Mouse (Mus musculus) megakaryocyte-erythroid progenitor cell, adult 5-6 weeks (primary cell): ENCODE results near the gene Paxx. TPM values are rescaled to one million over a fixed set of nuclear protein-coding genes. Genes with fewer than 3 reads are reported as not detected.

ENCODE experiments used
- ATAC-seq: replicated peaks from 2 replicates; pipeline ENCODE4 v1.8.0; 2016; ENCODE audit warnings: mild to moderate bottlenecking, inconsistent platforms; ENCODE audit not compliant: severe bottlenecking, poor library complexity, low FRiP score, low TSS enrichment
- total RNA-seq, 2 experiments: library from RNA; stranded (forward) in 1 of 2; stranded (reverse) in 1 of 2; fragments of 200-1000, 215-1000 nt in 1 of 2; fragments of >200 nt in 1 of 2; fragmentation: Nextera tagmentation in 1 of 2; gene quantifications; 2 replicates each; pipeline ENCODE4 v1.2.3; 2014 to 2017

Gene Paxx
- total RNA-seq, 2 experiments from 2014 or later: 25.9 to 34.5 TPM

- no peak for ATAC-seq
Observed at GRCm38 (mm10) chr2:25484901-25485647, 24.2 kb upstream of the Paxx start.

- ATAC-seq: peak; percentile 72
Observed at GRCm38 (mm10) chr2:25482969-25483368, 22.1 kb upstream of the Paxx start.

DNA sequence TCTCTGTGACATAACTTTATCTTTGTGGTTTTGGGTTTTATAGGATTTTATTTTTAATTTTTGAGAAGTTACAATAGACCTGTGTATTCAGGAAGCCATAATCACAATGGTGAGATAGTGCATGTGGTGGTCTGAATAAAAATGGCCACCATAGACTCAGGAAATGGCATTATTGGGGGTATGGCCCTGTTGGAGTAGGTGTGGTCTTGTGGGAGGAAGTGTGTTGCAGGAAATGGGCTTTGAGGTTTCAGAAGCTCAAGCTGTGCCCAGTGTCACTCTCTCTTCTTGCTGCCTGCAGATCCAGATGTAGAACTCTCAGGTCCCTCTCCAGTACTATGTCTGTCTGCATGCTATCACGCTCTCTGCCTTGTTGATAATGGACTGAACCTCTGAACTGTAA is 19.6 kb upstream of the Paxx start:
- no peak for ATAC-seq

GRCm38 (mm10) chr2:25479551-25480311 is 18.8 kb upstream of the Paxx start:
- no peak for ATAC-seq

- ATAC-seq: no peak
Observed at GRCm38 (mm10) chr2:25477967-25478675, 17.2 kb upstream of the Paxx start.

GRCm38 (mm10) chr2:25477541-25477940 is 16.6 kb upstream of the Paxx start:
- no peak for ATAC-seq

DNA sequence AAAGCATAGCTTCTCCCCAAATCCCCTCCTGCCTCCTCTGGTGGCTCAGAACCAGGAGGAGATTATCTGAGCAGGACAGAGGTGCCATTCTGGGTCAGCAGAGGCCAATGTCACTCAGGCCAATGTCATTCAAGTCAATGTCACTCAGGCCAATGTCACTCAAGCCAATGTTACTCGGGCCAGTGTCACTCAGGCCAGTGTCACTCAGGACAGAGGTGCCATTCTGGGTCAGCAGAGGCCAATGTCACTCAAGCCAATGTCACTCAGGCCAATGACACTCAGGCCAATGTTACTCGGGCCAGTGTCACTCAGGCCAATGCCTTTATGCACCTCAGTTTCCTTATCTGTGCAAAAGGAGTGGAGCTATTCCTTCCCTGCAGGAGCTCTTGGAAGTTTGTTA is 11.7 kb upstream of the Paxx start:
- ATAC-seq: no peak

DNA sequence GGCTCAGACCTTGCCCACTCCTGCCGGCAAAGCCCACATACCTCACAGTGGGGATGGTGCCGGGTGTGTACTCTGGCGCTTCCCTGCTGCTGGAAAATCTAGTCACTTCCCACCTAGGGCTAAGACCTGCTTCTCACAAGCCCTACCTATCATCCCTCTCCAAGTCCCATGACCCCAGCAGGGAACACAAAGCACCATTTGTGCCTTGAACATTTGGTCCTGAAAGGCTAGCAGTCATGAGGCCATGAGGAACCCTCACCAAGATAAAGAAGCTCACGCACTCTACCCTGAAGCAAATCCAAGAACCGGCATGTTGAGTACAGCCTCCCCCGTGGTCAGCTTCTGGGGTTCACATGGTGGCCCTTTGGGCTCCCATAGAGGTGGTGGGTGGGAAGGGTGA is 9.1 kb upstream of the Paxx start, which contains the start of gene Ptgds:
Ptgds (minus strand) TSS at position 78 of the 400 bp plus-strand sequence.
- no peak for ATAC-seq

DNA sequence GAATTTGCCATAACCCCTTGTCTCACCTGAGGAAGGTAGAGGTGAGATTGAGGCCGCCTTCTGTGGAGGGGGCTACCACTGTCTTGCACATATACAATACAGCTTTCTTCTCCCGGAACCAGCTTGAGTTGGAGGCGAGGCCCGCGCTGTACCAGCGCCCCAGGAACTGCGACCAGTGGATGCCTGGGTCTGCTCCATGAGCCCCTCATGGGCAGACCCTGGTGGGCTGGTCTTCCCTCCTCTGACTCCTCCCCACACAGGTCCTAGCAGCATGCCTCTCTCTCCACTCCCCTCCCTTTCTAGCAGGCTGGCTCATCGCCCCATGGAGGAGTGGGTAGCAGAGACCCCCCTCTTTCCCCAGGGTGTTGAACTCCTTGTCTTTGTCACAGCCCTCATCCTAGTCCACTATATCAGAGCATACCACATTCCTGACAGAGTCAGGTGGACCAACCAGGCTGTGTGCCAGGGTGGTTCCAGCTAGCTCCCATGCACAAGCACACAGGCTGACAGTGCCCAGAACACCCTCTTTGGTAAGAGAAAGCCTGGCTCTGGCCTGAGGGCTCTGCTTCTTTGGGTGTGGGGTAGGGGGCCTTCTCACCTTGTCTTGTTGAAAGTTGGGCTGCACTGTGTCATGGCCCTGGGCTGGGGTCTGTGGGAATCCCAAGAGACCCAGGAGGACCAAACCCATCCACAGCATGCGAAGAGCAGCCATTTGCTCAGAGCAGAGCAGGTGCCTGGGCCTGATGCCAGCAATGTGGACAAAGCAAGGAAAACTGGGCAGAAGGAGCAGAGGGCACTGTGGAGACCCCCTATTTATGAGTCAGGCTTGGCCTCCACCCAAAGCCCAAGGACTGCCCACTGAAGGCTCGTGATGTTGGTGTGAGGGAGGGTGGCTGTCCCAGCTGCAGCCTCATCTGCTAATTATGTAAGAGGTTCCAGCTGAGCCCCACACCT is 8.3 kb upstream of the Paxx start:
- no peak for ATAC-seq

- ATAC-seq: no peak
Observed at GRCm38 (mm10) chr2:25467606-25468303, 6.9 kb upstream of the Paxx start.

GRCm38 (mm10) chr2:25465816-25466635 is 5.1 kb upstream of the Paxx start:
- no peak for ATAC-seq

DNA sequence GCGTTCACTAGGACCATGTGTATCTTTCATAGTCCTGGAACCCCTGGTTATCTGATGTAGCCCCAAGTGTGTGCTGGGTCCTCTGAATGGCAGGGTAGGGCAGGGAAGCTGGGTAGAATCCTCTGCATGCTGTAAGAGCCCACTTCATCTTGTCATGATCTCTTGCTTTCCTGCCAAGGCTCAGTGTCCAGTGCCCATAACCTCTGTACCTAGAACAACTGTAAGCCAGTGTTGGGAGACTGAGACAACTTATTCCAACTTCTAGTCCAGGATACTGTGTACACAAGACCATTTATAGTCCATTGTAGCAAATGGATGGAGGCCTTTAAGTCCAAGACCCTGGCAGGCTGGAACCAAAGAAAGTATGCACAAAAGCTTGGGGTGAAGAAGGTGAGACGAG is 4.4 kb upstream of the Paxx start:
- no peak for ATAC-seq

DNA sequence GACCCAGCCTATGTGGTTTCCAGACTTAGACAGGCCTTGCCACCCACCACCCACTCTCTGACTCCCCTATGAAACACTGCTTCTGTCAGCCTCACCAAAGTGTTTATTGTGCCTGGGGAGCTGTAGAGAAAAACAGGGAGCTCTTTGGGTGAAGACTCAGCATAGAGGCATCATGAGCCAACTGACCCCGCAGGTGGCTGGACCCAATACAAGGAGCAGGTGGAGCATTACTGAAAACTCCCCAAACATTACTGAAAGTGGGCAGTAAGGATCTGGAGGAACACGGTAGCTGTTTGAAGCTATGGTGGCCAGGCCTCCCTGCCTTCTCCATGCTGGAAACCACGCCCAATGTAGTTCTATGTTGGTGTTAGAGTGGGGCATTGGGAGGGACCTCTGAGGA is 2.7 kb upstream of the Paxx start:
- no peak for ATAC-seq

- no peak for ATAC-seq
Observed at GRCm38 (mm10) chr2:25461407-25461806, 513 bp upstream of the Paxx start.

DNA sequence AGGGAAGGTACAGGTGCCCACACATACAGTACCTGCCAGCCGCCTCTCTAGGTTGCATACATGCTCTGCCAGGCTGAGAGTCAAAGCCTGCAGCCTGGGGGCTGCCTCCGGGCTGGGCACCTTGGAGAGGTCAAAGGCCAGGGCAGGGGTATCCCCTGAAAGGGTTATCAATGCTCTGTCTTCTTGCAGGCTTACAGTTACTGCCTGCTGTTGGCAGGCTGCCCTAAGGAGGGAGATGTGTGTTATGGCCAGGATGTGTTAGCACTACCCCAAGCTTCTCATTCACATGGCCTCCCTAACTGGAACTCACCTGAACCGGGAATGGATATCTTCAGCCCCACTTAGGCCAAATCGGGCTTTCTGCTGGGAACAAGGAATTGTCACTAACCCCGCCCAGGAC is 759 bp downstream of the Paxx start:
- no peak for ATAC-seq

- 0 out of 2 replicates have a peak, but pooled peaks have one; percentile 23 for ATAC-seq
Observed at GRCm38 (mm10) chr2:25458911-25459310, 2.0 kb downstream of the Paxx start.

DNA sequence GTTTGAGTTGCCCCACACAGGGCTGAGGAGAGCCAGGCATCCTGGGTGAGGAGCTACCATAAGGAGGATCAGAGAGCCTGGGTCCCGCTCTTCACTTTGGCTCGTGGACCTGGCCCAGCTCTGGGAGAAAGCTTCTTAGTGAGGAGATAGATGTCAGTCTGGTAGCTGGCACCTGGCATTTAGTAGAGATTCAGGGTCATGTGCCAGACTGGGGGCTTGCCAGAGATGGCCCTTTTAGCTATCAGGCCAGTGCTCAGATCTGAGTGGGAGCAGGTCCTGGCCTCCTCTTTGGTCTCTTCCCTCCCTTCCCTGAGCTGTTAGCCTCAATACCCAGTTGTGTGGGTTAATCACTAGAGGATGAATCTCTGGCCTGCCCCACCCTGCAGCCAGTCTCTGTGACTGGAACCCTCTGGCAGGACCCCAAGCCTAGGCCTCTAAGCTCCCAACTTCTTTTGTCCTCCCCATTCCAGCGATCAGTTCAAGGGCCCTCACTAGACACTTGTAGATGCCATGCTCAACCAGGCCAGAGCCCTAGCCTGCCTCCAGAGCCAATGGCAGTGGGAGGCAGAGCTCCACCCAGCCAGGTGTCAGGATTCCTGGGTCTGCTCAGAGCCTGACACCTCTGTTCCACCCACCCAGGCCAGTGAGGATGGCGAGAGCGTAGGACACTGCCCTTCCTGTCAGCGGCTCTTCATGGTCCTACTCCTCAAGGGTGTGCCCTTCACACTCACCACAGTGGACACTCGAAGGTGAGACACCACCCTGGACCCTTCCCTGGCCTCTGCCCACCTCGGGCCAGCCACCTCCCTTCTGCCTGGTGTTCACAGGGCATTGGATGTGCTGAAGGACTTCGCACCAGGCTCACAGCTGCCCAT is 3.6 kb downstream of the Paxx start:
- no peak for ATAC-seq
